Mouse (Mus musculus): ENCODE data around the gene Dtx4.

DNA sequence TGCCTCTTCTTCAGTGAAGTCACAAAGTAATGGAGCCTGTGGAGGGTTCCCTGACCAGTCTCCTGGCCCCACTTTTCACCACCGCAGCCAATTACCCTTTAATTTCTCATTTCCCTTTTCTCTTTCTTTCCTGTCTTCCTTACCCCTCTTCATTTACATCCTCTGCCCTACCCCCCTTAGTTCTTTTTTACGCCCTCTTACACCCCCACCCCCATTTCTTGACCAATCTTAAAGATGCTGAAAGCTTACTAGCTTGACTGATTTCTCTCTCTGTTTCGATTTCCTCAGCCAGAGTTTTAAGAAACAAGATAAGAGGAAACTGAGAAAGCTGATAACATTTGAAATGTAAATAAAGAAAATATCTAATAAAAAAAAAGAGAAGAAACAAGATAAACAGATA lies 39.5 kb upstream of the Dtx4 start:
- TF ChIP-seq POLR2A (IDR thresholded peaks at IDR 0.05; ENCODE audit: insufficient read depth, low read depth, low read length): no peak
- no peak for TF ChIP-seq CTCF (IDR thresholded peaks at IDR 0.05; ENCODE audit: insufficient read depth, low read depth, low read length)

Measured in olfactory bulb, adult 2 months (tissue).